Mouse (Mus musculus) ES-Bruce4 (cell line): ENCODE data around the gene Pagr1b. TPM values are rescaled to one million over a fixed set of nuclear protein-coding genes. Genes with fewer than 3 reads are reported as not detected.
A peak's percentile ranks its signal among the peaks of the same experiment; 100 is the strongest.

Experiments
- H3K27ac ChIP-seq: 2 replicates; pipeline ENCODE4 v1.5.1; 2012; ENCODE audit warnings: low read length, inconsistent platforms; ENCODE audit not compliant: insufficient read depth
- H3K27me3 ChIP-seq: 2 replicates; pipeline ENCODE4 v1.6.1; 2012; ENCODE audit warnings: mild to moderate bottlenecking, low read length, inconsistent platforms; ENCODE audit not compliant: control insufficient read depth, poor library complexity, insufficient read depth, severe bottlenecking
- H3K36me3 ChIP-seq: 2 replicates; pipeline ENCODE4 v1.6.1; 2012; ENCODE audit warnings: inconsistent platforms, mild to moderate bottlenecking, low read length, moderate library complexity; ENCODE audit not compliant: control insufficient read depth, poor library complexity, insufficient read depth, severe bottlenecking
- H3K4me1 ChIP-seq: one replicate; pipeline ENCODE4 v1.8.1; 2011; ENCODE audit warnings: low read length; ENCODE audit not compliant: control insufficient read depth, insufficient read depth
- H3K4me3 ChIP-seq: 2 replicates; pipeline ENCODE4 v1.5.1; 2011; ENCODE audit warnings: low read depth, mild to moderate bottlenecking, low read length
- H3K9ac ChIP-seq: 2 replicates; pipeline ENCODE4 v1.6.1; 2012; ENCODE audit warnings: low read depth, mild to moderate bottlenecking, inconsistent platforms; ENCODE audit not compliant: poor library complexity, severe bottlenecking
- H3K9me3 ChIP-seq: replicated peaks from 2 replicates; pipeline ENCODE4 v1.6.1; 2012; ENCODE audit warnings: mild to moderate bottlenecking, low read length, inconsistent platforms; ENCODE audit not compliant: control insufficient read depth, poor library complexity, insufficient read depth, severe bottlenecking
- CTCF ChIP-seq: IDR thresholded peaks from one replicate; pipeline ENCODE4 v1.8.1; 2011; ENCODE audit warnings: low read depth, low read length
- EP300 ChIP-seq: IDR thresholded peaks from 2 replicates; pipeline ENCODE4 v1.6.1; 2011; ENCODE audit warnings: low read depth, low read length; ENCODE audit not compliant: insufficient read depth
- POLR2A ChIP-seq: IDR thresholded peaks from one replicate; pipeline ENCODE4 v1.8.1; 2011; ENCODE audit warnings: low read length; ENCODE audit not compliant: insufficient read depth
- polyA plus RNA-seq: library from polyadenylated mRNA; stranded (reverse); fragments of >200 nt; gene quantifications from 2 replicates; pipeline ENCODE4 v1.2.4, GENCODE M21; 2011; ENCODE audit warnings: low read depth; ENCODE audit not compliant: missing spikeins, insufficient read depth, insufficient read length

Pagr1b gene
- polyA plus RNA-seq, 1 experiment, result 26.6 TPM

DNA sequence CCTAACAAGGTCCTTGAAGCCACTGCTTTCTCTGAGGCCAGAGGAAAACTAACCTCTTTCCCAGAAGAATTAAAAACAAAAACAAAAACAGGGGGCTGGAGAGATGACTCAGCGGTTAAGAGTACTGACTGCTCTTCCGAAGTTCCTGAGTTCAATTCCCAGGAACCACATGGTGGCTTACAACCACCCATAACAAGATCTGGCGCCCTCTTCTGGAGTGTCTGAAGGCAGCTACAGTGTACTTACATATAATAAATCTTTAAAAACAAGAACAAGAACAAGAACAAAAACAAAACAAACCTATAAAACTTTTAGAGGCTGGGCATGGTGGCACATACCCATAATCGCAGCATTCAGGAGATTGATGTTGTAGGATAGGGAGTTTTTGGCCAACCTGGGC lies 19.8 kb downstream of the Pagr1b start:
- TF ChIP-seq POLR2A (no peak), EP300 (no peak), CTCF (no peak)
- no peaks in the 10 kb centered on the region for H3K9me3 ChIP-seq
- H3K4me1 ChIP-seq, result no peaks in the 10 kb centered on the region
- no peak overlapping the region for H3K27ac ChIP-seq
- H3K9ac ChIP-seq, result no peak overlapping the region
- H3K36me3 ChIP-seq, result no peaks in the 10 kb centered on the region
- H3K27me3 ChIP-seq, result no peaks in the 10 kb centered on the region
- no peak overlapping the region for H3K4me3 ChIP-seq

GRCm38 (mm10) chr7:126988816-126989215 lies 27.5 kb downstream of the Pagr1b start:
- H3K4me3 ChIP-seq, result no peak overlapping the region
- no peaks in the 10 kb centered on the region for H3K27me3 ChIP-seq
- H3K9ac ChIP-seq, result no peak overlapping the region
- TF ChIP-seq EP300 (no peak), CTCF (no peak), POLR2A (no peak)
- no peaks in the 10 kb centered on the region for H3K36me3 ChIP-seq
- no peaks in the 10 kb centered on the region for H3K9me3 ChIP-seq
- H3K27ac ChIP-seq, result no peak overlapping the region
- no peaks in the 10 kb centered on the region for H3K4me1 ChIP-seq

- Histone ChIP-seq H3K9ac (no peak overlapping the region), H3K4me3 (no peak overlapping the region), H3K36me3 (no peaks in the 10 kb centered on the region), H3K4me1 (no peaks in the 10 kb centered on the region), H3K9me3 (no peaks in the 10 kb centered on the region), H3K27ac (no peak overlapping the region), H3K27me3 (no peaks in the 10 kb centered on the region)
- TF ChIP-seq CTCF (peak; percentile 42), POLR2A (no peak), EP300 (no peak)
Observed at GRCm38 (mm10) chr7:126986319-126986718, 30.0 kb downstream of the Pagr1b start.

- TF ChIP-seq EP300 (no peak), CTCF (no peak), POLR2A (no peak)
- peaks cover 3% of the 10 kb centered on the region; the same call in 1 of the 2 replicates for H3K36me3 ChIP-seq
- no peak overlapping the region for H3K4me3 ChIP-seq
- no peaks in the 10 kb centered on the region for H3K9me3 ChIP-seq
- H3K9ac ChIP-seq, result no peak overlapping the region
- H3K27ac ChIP-seq, result no peak overlapping the region
- H3K27me3 ChIP-seq, result no peaks in the 10 kb centered on the region
- no peaks in the 10 kb centered on the region for H3K4me1 ChIP-seq
Observed at GRCm38 (mm10) chr7:126984667-126985444, 31.4 kb downstream of the Pagr1b start.

DNA sequence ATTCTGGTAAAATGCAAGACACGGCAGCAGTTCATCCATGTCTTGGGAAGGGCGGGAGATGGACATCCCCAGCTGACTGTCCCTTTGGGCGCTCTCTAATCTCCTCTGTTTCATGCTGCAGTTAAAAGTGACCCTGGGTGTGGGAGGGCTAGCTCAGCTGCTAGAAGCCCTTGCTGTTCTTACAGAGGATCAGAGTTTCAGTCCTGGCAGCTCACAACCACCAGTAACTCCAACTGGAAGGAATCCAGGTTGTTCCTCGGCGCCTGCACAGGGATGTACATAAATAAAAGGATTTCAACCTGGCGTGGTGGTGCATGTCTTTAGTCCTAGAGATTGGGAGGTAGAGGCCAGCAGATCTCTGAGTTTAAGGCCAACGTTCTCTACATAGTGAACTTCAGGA lies 33.2 kb downstream of the Pagr1b start:
- no peak overlapping the region for H3K4me3 ChIP-seq
- no peak overlapping the region for H3K9ac ChIP-seq
- H3K36me3 ChIP-seq, result peaks cover 14% of the 10 kb centered on the region; the same call in 1 of the 2 replicates
- no peaks in the 10 kb centered on the region for H3K9me3 ChIP-seq
- H3K4me1 ChIP-seq, result no peaks in the 10 kb centered on the region
- no peak overlapping the region for H3K27ac ChIP-seq
- H3K27me3 ChIP-seq, result no peaks in the 10 kb centered on the region
- TF ChIP-seq EP300 (no peak), CTCF (no peak), POLR2A (no peak)

- Histone ChIP-seq H3K4me1 (no peaks in the 10 kb centered on the region), H3K4me3 (no peak overlapping the region), H3K36me3 (peaks cover 14% of the 10 kb centered on the region; the same call in 1 of the 2 replicates), H3K9ac (no peak overlapping the region), H3K9me3 (no peaks in the 10 kb centered on the region), H3K27ac (no peak overlapping the region), H3K27me3 (no peaks in the 10 kb centered on the region)
- no peak for TF ChIP-seq EP300
- TF ChIP-seq CTCF, result no peak
Observed at GRCm38 (mm10) chr7:126982054-126982453, 34.2 kb downstream of the Pagr1b start.
